In genomic region chr15:81416763-81417310, GRCm38 (mm10) we compare ENCODE assay signal across 8 mouse cellular contexts. TPM values are rescaled to one million over a fixed set of nuclear protein-coding genes. Genes with fewer than 3 reads are reported as not detected.
A peak's percentile ranks its signal among the peaks of the same experiment; 100 is the strongest.
DNase-seq lines count a peak whose midpoint lies in the region; ATAC-seq and TF ChIP-seq lines count a peak whose summit lies in the region.
"Not testable (repeated sequence)": the region's sequence is repeated elsewhere in the genome, so short reads cannot be mapped to it uniquely, and the experiment has no call there.

No protein-coding gene starts in this region.

- WGBS in embryonic facial prominence, embryonic 13.5 days, result 3% methylated on average over 22 of the region's 22 CpGs
- 10% methylated on average over 22 of the region's 22 CpGs for WGBS in heart, adult 2 months
- WGBS in intestine, embryonic 14.5 days, result 6% methylated on average over 22 of the region's 22 CpGs
- 9% methylated on average over 22 of the region's 22 CpGs for WGBS in midbrain, embryonic 11.5 days

- H3K4me2 ChIP-seq in embryonic facial prominence, embryonic 13.5 days, result peak overlapping the region; percentile 63
- H3K4me2 ChIP-seq in intestine, embryonic 14.5 days (ENCODE audit: low read length), result peak overlapping the region; percentile 49
- H3K4me2 ChIP-seq in midbrain, embryonic 11.5 days, result peak overlapping the region; percentile 33

- TF ChIP-seq CTCF in heart, adult 2 months (IDR thresholded peaks at IDR 0.05), result not testable (repeated sequence)

- not testable (repeated sequence) for H3K36me3 ChIP-seq in embryonic facial prominence, embryonic 13.5 days; heart, adult 2 months (ENCODE audit: control insufficient read depth, insufficient read depth, low read length); intestine, embryonic 14.5 days (ENCODE audit: control insufficient read depth, insufficient read depth, low read length); midbrain, embryonic 11.5 days (ENCODE audit: control insufficient read depth, insufficient read depth, low read length)

- H3K4me1 ChIP-seq in embryonic facial prominence, embryonic 13.5 days; heart, adult 2 months (ENCODE audit: control insufficient read depth, insufficient read depth, low read length); intestine, embryonic 14.5 days (replicated peaks; ENCODE audit: control insufficient read depth, insufficient read depth, low read length); midbrain, embryonic 11.5 days (ENCODE audit: control insufficient read depth, insufficient read depth, low read length): not testable (repeated sequence)

- peak; percentile 78 for ATAC-seq in embryonic facial prominence, embryonic 13.5 days (ENCODE audit: insufficient number of reproducible peaks, insufficient read depth, low FRiP score, low TSS enrichment, low read depth)
- ATAC-seq in intestine, embryonic 14.5 days (replicated peaks; ENCODE audit: low FRiP score, low TSS enrichment, low read depth), result peak; percentile 94
- ATAC-seq in midbrain, embryonic 11.5 days (ENCODE audit: low FRiP score), result peak; percentile 44; the same call in 1 of the 2 replicates

- not testable (repeated sequence) for TF ChIP-seq POLR2A in heart, adult 2 months (IDR thresholded peaks at IDR 0.05; ENCODE audit: insufficient read depth, low read depth, low read length)

- peak overlapping the region; percentile 60 for H3K9ac ChIP-seq in embryonic facial prominence, embryonic 13.5 days
- H3K9ac ChIP-seq in heart, adult 2 months (ENCODE audit: low read depth, low read length), result not testable (repeated sequence)
- H3K9ac ChIP-seq in intestine, embryonic 14.5 days (ENCODE audit: low read length), result peak overlapping the region; percentile 43
- peak overlapping the region; percentile 49 for H3K9ac ChIP-seq in midbrain, embryonic 11.5 days (ENCODE audit: low read length)

- H3K27ac ChIP-seq in embryonic facial prominence, embryonic 13.5 days, result peak overlapping the region; percentile 14; the same call in 1 of the 2 replicates
- H3K27ac ChIP-seq in heart, adult 2 months; midbrain, embryonic 11.5 days (ENCODE audit: low read depth, low read length): not testable (repeated sequence)
- H3K27ac ChIP-seq in intestine, embryonic 14.5 days (ENCODE audit: low read depth), result 0 out of 2 replicates have a peak overlapping the region, but pooled peaks have one; percentile 16

- H3K27me3 ChIP-seq in embryonic facial prominence, embryonic 13.5 days; heart, adult 2 months (ENCODE audit: control insufficient read depth, insufficient read depth, low read length); intestine, embryonic 14.5 days (replicated peaks; ENCODE audit: control insufficient read depth, insufficient read depth, low read length); midbrain, embryonic 11.5 days (ENCODE audit: control insufficient read depth, insufficient read depth, low read length): not testable (repeated sequence)

- intact Hi-C loops in heart, adult 2 months (cut with DNase I), result not testable (repeated sequence)

- H3K4me3 ChIP-seq in embryonic facial prominence, embryonic 13.5 days, result peak overlapping the region; percentile 40
- H3K4me3 ChIP-seq in heart, adult 2 months; midbrain, embryonic 11.5 days (ENCODE audit: low read depth, low read length): not testable (repeated sequence)
- H3K4me3 ChIP-seq in intestine, embryonic 14.5 days (ENCODE audit: low read depth, low read length), result peak overlapping the region; percentile 26

- H3K9me3 ChIP-seq in embryonic facial prominence, embryonic 13.5 days; intestine, embryonic 14.5 days (ENCODE audit: control insufficient read depth, low read length); midbrain, embryonic 11.5 days (ENCODE audit: control insufficient read depth, low read length): not testable (repeated sequence)

- not testable (repeated sequence) for H3K79me2 ChIP-seq in heart, adult 2 months (replicated peaks; ENCODE audit: control insufficient read depth, insufficient read depth, low read length)

- not testable (repeated sequence) for TF ChIP-seq EP300 in heart, adult 2 months (IDR thresholded peaks at IDR 0.05; ENCODE audit: insufficient read depth, low read depth, low read length)

- DNase-seq in T-cell, adult 2 months (ENCODE audit: low spot score), result peak; percentile 63
- peak; percentile 33 to 68 for DNase-seq in heart, adult 2 months
- DNase-seq in intestine, embryonic 14.5 days (ENCODE audit: low spot score), result peak; percentile 75
- DNase-seq in liver, result peak; percentile 92
- peak; percentile 91 for DNase-seq in midbrain, embryonic 11.5 days (ENCODE audit: low spot score, missing footprints)
- peak; percentile 13 for DNase-seq in right cerebral cortex, postnatal 4 days
- peak; percentile 66 for DNase-seq in thymus, postnatal 4 days

RNA-seq across cellular contexts. Expression of gene Dnajb7, which starts 8.7 kb away (rescaled TPM):
- polyA plus RNA-seq in embryonic facial prominence, embryonic 13.5 days (2015; fragmentation: Nextera tagmentation; extraction: Ambion mirVana), result 2.5 and 3.5 TPM in 2 replicates
- not detected for total RNA-seq in heart, adult 2 months (2021)
- polyA plus RNA-seq in heart, adult 2 months (2012; rRNA removed), result not detected in 2 replicates
- 1.2 and 2.1 TPM in 2 replicates for polyA plus RNA-seq in intestine, embryonic 14.5 days (2014; fragmentation: Nextera tagmentation; extraction: Ambion mirVana)
- polyA plus RNA-seq in midbrain, embryonic 11.5 days (2014; fragmentation: Nextera tagmentation; extraction: Ambion mirVana), result 0.74 and 1.0 TPM in 2 replicates

RNA-seq across cellular contexts. Expression of gene Xpnpep3, which starts 16.9 kb away (rescaled TPM):
- 10.0 and 13.5 TPM in 2 replicates for polyA plus RNA-seq in embryonic facial prominence, embryonic 13.5 days (2015; fragmentation: Nextera tagmentation; extraction: Ambion mirVana)
- 10 to 100 TPM; 10.8 to 12.9 TPM for total RNA-seq in heart, adult 2 months (2021)
- 5.8 and 12.3 TPM in 2 replicates for polyA plus RNA-seq in heart, adult 2 months (2012; rRNA removed)
- 6.7 and 8.2 TPM in 2 replicates for polyA plus RNA-seq in intestine, embryonic 14.5 days (2014; fragmentation: Nextera tagmentation; extraction: Ambion mirVana)
- 6.0 and 7.0 TPM in 2 replicates for polyA plus RNA-seq in midbrain, embryonic 11.5 days (2014; fragmentation: Nextera tagmentation; extraction: Ambion mirVana)

RNA-seq across cellular contexts. Expression of gene St13, which starts 17.0 kb away (rescaled TPM):
- polyA plus RNA-seq in embryonic facial prominence, embryonic 13.5 days (2015; fragmentation: Nextera tagmentation; extraction: Ambion mirVana), result 173 and 185 TPM in 2 replicates
- 100 to 1,000 TPM; 108 to 111 TPM for total RNA-seq in heart, adult 2 months (2021)
- 15.8 and 19.6 TPM in 2 replicates for polyA plus RNA-seq in heart, adult 2 months (2012; rRNA removed)
- 138 and 154 TPM in 2 replicates for polyA plus RNA-seq in intestine, embryonic 14.5 days (2014; fragmentation: Nextera tagmentation; extraction: Ambion mirVana)
- 196 and 205 TPM in 2 replicates for polyA plus RNA-seq in midbrain, embryonic 11.5 days (2014; fragmentation: Nextera tagmentation; extraction: Ambion mirVana)

RNA-seq across cellular contexts. Expression of gene Rbx1, which starts 49.3 kb away (rescaled TPM):
- polyA plus RNA-seq in embryonic facial prominence, embryonic 13.5 days (2015; fragmentation: Nextera tagmentation; extraction: Ambion mirVana), result 507 and 527 TPM in 2 replicates
- total RNA-seq in heart, adult 2 months (2021), result 100 to 1,000 TPM; 106 to 122 TPM
- 67.8 and 96.1 TPM in 2 replicates for polyA plus RNA-seq in heart, adult 2 months (2012; rRNA removed)
- polyA plus RNA-seq in intestine, embryonic 14.5 days (2014; fragmentation: Nextera tagmentation; extraction: Ambion mirVana), result 514 and 518 TPM in 2 replicates
- 532 and 574 TPM in 2 replicates for polyA plus RNA-seq in midbrain, embryonic 11.5 days (2014; fragmentation: Nextera tagmentation; extraction: Ambion mirVana)

RNA-seq across cellular contexts. Expression of gene Slc25a17, which starts 56.2 kb away (rescaled TPM):
- polyA plus RNA-seq in embryonic facial prominence, embryonic 13.5 days (2015; fragmentation: Nextera tagmentation; extraction: Ambion mirVana), result 128 and 133 TPM in 2 replicates
- total RNA-seq in heart, adult 2 months (2021), result 10 to 100 TPM; 13.0 to 15.7 TPM
- 15.1 and 24.6 TPM in 2 replicates for polyA plus RNA-seq in heart, adult 2 months (2012; rRNA removed)
- polyA plus RNA-seq in intestine, embryonic 14.5 days (2014; fragmentation: Nextera tagmentation; extraction: Ambion mirVana), result 77.9 and 84.7 TPM in 2 replicates
- polyA plus RNA-seq in midbrain, embryonic 11.5 days (2014; fragmentation: Nextera tagmentation; extraction: Ambion mirVana), result 110 and 118 TPM in 2 replicates

Comparison
In these comparisons a context has a peak if more than half of its experiments do, and no peak if none do; other contexts are left out.
1. DNase-seq: peak in every context shown above with its lines; median percentile 92 in liver; 91 in midbrain, embryonic 11.5 days; 75 in intestine, embryonic 14.5 days; 66 in thymus, postnatal 4 days; 63 in T-cell, adult 2 months; 50 in heart, adult 2 months; 13 in right cerebral cortex, postnatal 4 days.
2. ATAC-seq: peak in every context shown above with its lines; median percentile 94 in intestine, embryonic 14.5 days; 78 in embryonic facial prominence, embryonic 13.5 days; 44 in midbrain, embryonic 11.5 days.